Mouse (Mus musculus) kidney, postnatal 25 days (tissue): Measurements from ENCODE around the gene Tbc1d22b.

Experiments
- DNase-seq, 2 experiments: peaks; one replicate each; pipeline ENCODE4 v3.0.0; 2021; ENCODE audit warnings: mixed read lengths in 2 of 2

Tbc1d22b gene

GRCm38 (mm10) chr17:29541419-29541818, 8.2 kb upstream of the Tbc1d22b start:
- DNase-seq = peak; percentile 83 to 87

GRCm38 (mm10) chr17:29542831-29543690, 6.5 kb upstream of the Tbc1d22b start:
- no peak for DNase-seq

GRCm38 (mm10) chr17:29544064-29544463, 5.5 kb upstream of the Tbc1d22b start:
- no peak for DNase-seq

- peak; percentile 58 to 77 for DNase-seq
Measured at GRCm38 (mm10) chr17:29545241-29545640, 4.3 kb upstream of the Tbc1d22b start.

GRCm38 (mm10) chr17:29548494-29548893, 1.1 kb upstream of the Tbc1d22b start:
- no peak for DNase-seq

GRCm38 (mm10) chr17:29548994-29549393, 591 bp upstream of the Tbc1d22b start:
- DNase-seq = no peak

- no peak for DNase-seq
Measured at GRCm38 (mm10) chr17:29551019-29551418, 1.4 kb downstream of the Tbc1d22b start.

- no peak for DNase-seq
Measured at GRCm38 (mm10) chr17:29552162-29552732, 2.7 kb downstream of the Tbc1d22b start, which contains the start of gene Tmem217. Gene Tmem217, minus strand, starts transcription at chr17:29552385.

- no peak for DNase-seq
Measured at GRCm38 (mm10) chr17:29554176-29554575, 4.6 kb downstream of the Tbc1d22b start.

GRCm38 (mm10) chr17:29556456-29556855, 6.9 kb downstream of the Tbc1d22b start:
- DNase-seq = no peak

- no peak for DNase-seq
Measured at GRCm38 (mm10) chr17:29556893-29557292, 7.3 kb downstream of the Tbc1d22b start.

- no peak for DNase-seq
Measured at GRCm38 (mm10) chr17:29558476-29558875, 8.9 kb downstream of the Tbc1d22b start.

- DNase-seq = no peak
Measured at GRCm38 (mm10) chr17:29565521-29565920, 15.9 kb downstream of the Tbc1d22b start.

GRCm38 (mm10) chr17:29568435-29568834, 18.9 kb downstream of the Tbc1d22b start:
- DNase-seq = peak in 1 of 2 experiments; percentile 62

- no peak for DNase-seq
Measured at GRCm38 (mm10) chr17:29569831-29570230, 20.2 kb downstream of the Tbc1d22b start.

- peak; percentile 44 to 56 for DNase-seq
Measured at GRCm38 (mm10) chr17:29579579-29580126, 30.1 kb downstream of the Tbc1d22b start.

GRCm38 (mm10) chr17:29583569-29583968, 34.0 kb downstream of the Tbc1d22b start:
- DNase-seq = no peak

GRCm38 (mm10) chr17:29584306-29584705, 34.7 kb downstream of the Tbc1d22b start:
- no peak for DNase-seq

- no peak for DNase-seq
Measured at GRCm38 (mm10) chr17:29584737-29585136, 35.2 kb downstream of the Tbc1d22b start.

- no peak for DNase-seq
Measured at GRCm38 (mm10) chr17:29585446-29585845, 35.9 kb downstream of the Tbc1d22b start.

GRCm38 (mm10) chr17:29586921-29587320, 37.3 kb downstream of the Tbc1d22b start:
- no peak for DNase-seq

- no peak for DNase-seq
Measured at GRCm38 (mm10) chr17:29589221-29589898, 39.8 kb downstream of the Tbc1d22b start.
